Mouse (Mus musculus) urinary bladder, postnatal 25 days (tissue): ENCODE data around the gene Tsnax.

ENCODE experiments used
- DNase-seq: peaks from one replicate; pipeline ENCODE4 v3.0.0; 2022; ENCODE audit warnings: low spot score

Tsnax gene

GRCm38 (mm10) chr8:125043394-125043793 lies 30.6 kb downstream of the Tsnax start:
- no peak for DNase-seq

GRCm38 (mm10) chr8:125043935-125044334 lies 31.1 kb downstream of the Tsnax start:
- no peak for DNase-seq

- no peak for DNase-seq
Observed at GRCm38 (mm10) chr8:125045760-125046159, 33.0 kb downstream of the Tsnax start.

- no peak for DNase-seq
Observed at GRCm38 (mm10) chr8:125049051-125049750, 36.4 kb downstream of the Tsnax start.

GRCm38 (mm10) chr8:125049826-125050225 lies 37.0 kb downstream of the Tsnax start:
- DNase-seq: no peak

- DNase-seq: peak; percentile 72
Observed at GRCm38 (mm10) chr8:125052026-125052425, 39.2 kb downstream of the Tsnax start.

GRCm38 (mm10) chr8:125053505-125054435 lies 41.0 kb downstream of the Tsnax start, which contains the start of gene Disc1:
Disc1 (plus strand) TSS chr8:125054195.
- DNase-seq: no peak

GRCm38 (mm10) chr8:125054436-125054810 lies 41.6 kb downstream of the Tsnax start:
- DNase-seq: peak; percentile 17

- DNase-seq: no peak
Observed at GRCm38 (mm10) chr8:125060904-125061303, 48.1 kb downstream of the Tsnax start.

- no peak for DNase-seq
Observed at GRCm38 (mm10) chr8:125065596-125065995, 52.8 kb downstream of the Tsnax start.

- DNase-seq: peak; percentile 16
Observed at GRCm38 (mm10) chr8:125066913-125067595, 54.3 kb downstream of the Tsnax start.

GRCm38 (mm10) chr8:125067596-125067960 lies 54.8 kb downstream of the Tsnax start:
- DNase-seq: no peak

- DNase-seq: no peak
Observed at GRCm38 (mm10) chr8:125068146-125068905, 55.5 kb downstream of the Tsnax start.

- DNase-seq: no peak
Observed at GRCm38 (mm10) chr8:125069304-125069703, 56.5 kb downstream of the Tsnax start.

GRCm38 (mm10) chr8:125069733-125070132 lies 56.9 kb downstream of the Tsnax start:
- DNase-seq: no peak

- no peak for DNase-seq
Observed at GRCm38 (mm10) chr8:125074141-125074540, 61.3 kb downstream of the Tsnax start.

GRCm38 (mm10) chr8:125074581-125074980 lies 61.8 kb downstream of the Tsnax start:
- no peak for DNase-seq

GRCm38 (mm10) chr8:125075389-125075788 lies 62.6 kb downstream of the Tsnax start:
- DNase-seq: no peak

- no peak for DNase-seq
Observed at GRCm38 (mm10) chr8:125077326-125077725, 64.5 kb downstream of the Tsnax start.

- no peak for DNase-seq
Observed at GRCm38 (mm10) chr8:125078771-125079384, 66.1 kb downstream of the Tsnax start.
